Mouse (Mus musculus) heart, adult 2 months (tissue): ENCODE results near the gene Agpat4.
"Not testable (repeated sequence)": the region's sequence is repeated elsewhere in the genome, so short reads cannot be mapped to it uniquely, and the experiment has no call there.

Experiments
- CTCF ChIP-seq: fragments of 200-600 bp; IDR thresholded peaks from 2 replicates; pipeline ENCODE4 v1.8.1; 2022; ENCODE audit warnings: antibody characterized with exemption, mild to moderate bottlenecking, moderate library complexity
- POLR2A ChIP-seq: fragments of 200-500 bp; IDR thresholded peaks from 2 replicates; pipeline ENCODE4 v1.6.1; 2011; ENCODE audit warnings: mild to moderate bottlenecking, low read depth, low read length, control low read depth; ENCODE audit not compliant: insufficient read depth

GRCm38 (mm10) chr17:12122262-12122661 is 3.8 kb downstream of the Agpat4 start:
- not testable (repeated sequence) for TF ChIP-seq POLR2A, CTCF
